Mouse (Mus musculus) heart, embryonic 10.5 days (tissue): ENCODE data around the gene Itgbl1. TPM values are rescaled to one million over a fixed set of nuclear protein-coding genes. Genes with fewer than 3 reads are reported as not detected.

ENCODE experiments used
- polyA plus RNA-seq: library from polyadenylated mRNA; unstranded; fragments of >200 nt; fragmentation: Nextera tagmentation; extraction: Ambion mirVana; gene quantifications from 2 replicates; pipeline ENCODE4 v1.2.1, GENCODE M21; 2016

Itgbl1 gene
- polyA plus RNA-seq, 1 experiment from 2014 or later, result 0.18 TPM

Other genes with a start within 250 kb of the Itgbl1 start
- gene Nalcn, start 32.8 kb upstream of the Itgbl1 start, polyA plus RNA-seq, result not detected in 2 replicates